Comparison of ENCODE assay signal across 8 mouse cellular contexts in genomic region chr10:74922763-74923162, GRCm38 (mm10). TPM values are rescaled to one million over a fixed set of nuclear protein-coding genes. Genes with fewer than 3 reads are reported as not detected.
DNase-seq lines count a peak whose midpoint lies in the region; ATAC-seq and TF ChIP-seq lines count a peak whose summit lies in the region.
"Had no signal": no experiment of that assay in that cellular context is flagged by ENCODE, and none has a peak within 500 bp of the region (broad histone marks: within the 10 kb centered on the region; RNA-seq: fewer than 3 reads in every experiment).

No protein-coding gene starts in this region.

- no peak for TF ChIP-seq POLR2A in testis, adult 2 months (IDR thresholded peaks at IDR 0.05; ENCODE audit: control insufficient read depth, low read depth, low read length)

- H3K4me1 ChIP-seq in testis, adult 2 months (ENCODE audit: control insufficient read depth, insufficient read depth, low read length) = no peaks in the 10 kb centered on the region; the same call in 1 of the 2 replicates
- no peaks in the 10 kb centered on the region for H3K4me1 ChIP-seq in intestine, embryonic 16.5 days (ENCODE audit: control insufficient read depth, insufficient read depth, low read length)

- 65% methylated on average over 6 of the region's 6 CpGs for WGBS in intestine, embryonic 16.5 days

- ATAC-seq in cerebellum, adult (ENCODE audit: insufficient number of reproducible peaks, low FRiP score, low TSS enrichment) = peak; percentile 74
- no peak for ATAC-seq in intestine, embryonic 16.5 days

- H3K9ac ChIP-seq in intestine, embryonic 16.5 days (ENCODE audit: low read depth, low read length) = no peak overlapping the region
- H3K9ac ChIP-seq: embryonic facial prominence, embryonic 13.5 days had no signal

- peak; percentile 63; the same call in 1 of the 2 replicates for TF ChIP-seq CTCF in testis, adult 2 months (IDR thresholded peaks at IDR 0.05; ENCODE audit: control insufficient read depth, insufficient read depth, insufficient replicate concordance, low read depth, low read length)

- H3K36me3 ChIP-seq in testis, adult 2 months (ENCODE audit: control insufficient read depth, insufficient read depth, low read length) = no peaks in the 10 kb centered on the region
- no peaks in the 10 kb centered on the region for H3K36me3 ChIP-seq in intestine, embryonic 16.5 days (ENCODE audit: control insufficient read depth, insufficient read depth, low read length)
- H3K36me3 ChIP-seq: embryonic facial prominence, embryonic 13.5 days had no signal

- no peak for DNase-seq in testis, postnatal 14 days (ENCODE audit: low spot score)
- DNase-seq in frontal cortex, postnatal 36 days (ENCODE audit: low spot score in 2 of 2) = peak; percentile 47 to 66
- DNase-seq in layer of hippocampus, postnatal 10 days (ENCODE audit: low spot score in 2 of 2) = peak; percentile 52 to 73
- DNase-seq in naive thymus-derived CD4-positive, alpha-beta T cell, adult 2 months (ENCODE audit: low read depth) = peak; percentile 14

- H3K27me3 ChIP-seq in testis, adult 2 months (ENCODE audit: control insufficient read depth, insufficient read depth, low read length) = no peaks in the 10 kb centered on the region
- H3K27me3 ChIP-seq in intestine, embryonic 16.5 days (replicated peaks; ENCODE audit: control insufficient read depth, insufficient read depth, low read length) = no peaks in the 10 kb centered on the region

- H3K9me3 ChIP-seq in intestine, embryonic 16.5 days (ENCODE audit: control insufficient read depth, low read length) = no peaks in the 10 kb centered on the region
- H3K9me3 ChIP-seq: embryonic facial prominence, embryonic 13.5 days had no signal

- no peak overlapping the region for H3K4me3 ChIP-seq in testis, adult 2 months (ENCODE audit: control insufficient read depth, low read depth, low read length)
- no peak overlapping the region for H3K4me3 ChIP-seq in intestine, embryonic 16.5 days (ENCODE audit: low read length)
- H3K4me3 ChIP-seq: embryonic facial prominence, embryonic 13.5 days had no signal

- H3K4me2 ChIP-seq in intestine, embryonic 16.5 days (ENCODE audit: low read depth, low read length) = no peak overlapping the region
- H3K4me2 ChIP-seq: embryonic facial prominence, embryonic 13.5 days had no signal

- H3K27ac ChIP-seq in testis, adult 2 months (ENCODE audit: control insufficient read depth, insufficient read depth, low read depth, low read length) = no peak overlapping the region
- H3K27ac ChIP-seq in intestine, embryonic 16.5 days (ENCODE audit: low read length) = no peak overlapping the region
- H3K27ac ChIP-seq: embryonic facial prominence, embryonic 13.5 days had no signal

RNA-seq across cellular contexts. Expression of gene Gnaz, which starts 44.2 kb away (rescaled TPM):
- polyA plus RNA-seq in testis, adult 2 months (2012; rRNA removed) = 2.4 and 2.9 TPM in 2 replicates
- total RNA-seq in layer of hippocampus, postnatal 10 days (2021) = 100 to 1,000 TPM; 137 to 144 TPM
- polyA plus RNA-seq in intestine, embryonic 16.5 days (2015; fragmentation: Nextera tagmentation; extraction: Ambion mirVana) = 2.2 and 2.9 TPM in 2 replicates
